Mouse (Mus musculus): Measurements from ENCODE around the gene Zfp276. TPM values are rescaled to one million over a fixed set of nuclear protein-coding genes. Genes with fewer than 3 reads are reported as not detected.
"Not testable (repeated sequence)": the region's sequence is repeated elsewhere in the genome, so short reads cannot be mapped to it uniquely, and the experiment has no call there.

The Zfp276 gene
- 10 to 100 TPM; 26.4 to 29.2 TPM for total RNA-seq (2021)
- long read RNA-seq, experiment 1, full-length matches to known transcripts = 3 of 13 reads
- long read RNA-seq, experiment 1, partial matches to known transcripts = 1 of 13 reads
- long read RNA-seq, experiment 1, other reads (novel, unspliced or antisense) = 9 of 13 reads
- long read RNA-seq, experiment 2, full-length matches to known transcripts = 4 of 36 reads
- long read RNA-seq, experiment 2, partial matches to known transcripts = 2 of 36 reads
- long read RNA-seq, experiment 2, other reads (novel, unspliced or antisense) = 30 of 36 reads

DNA sequence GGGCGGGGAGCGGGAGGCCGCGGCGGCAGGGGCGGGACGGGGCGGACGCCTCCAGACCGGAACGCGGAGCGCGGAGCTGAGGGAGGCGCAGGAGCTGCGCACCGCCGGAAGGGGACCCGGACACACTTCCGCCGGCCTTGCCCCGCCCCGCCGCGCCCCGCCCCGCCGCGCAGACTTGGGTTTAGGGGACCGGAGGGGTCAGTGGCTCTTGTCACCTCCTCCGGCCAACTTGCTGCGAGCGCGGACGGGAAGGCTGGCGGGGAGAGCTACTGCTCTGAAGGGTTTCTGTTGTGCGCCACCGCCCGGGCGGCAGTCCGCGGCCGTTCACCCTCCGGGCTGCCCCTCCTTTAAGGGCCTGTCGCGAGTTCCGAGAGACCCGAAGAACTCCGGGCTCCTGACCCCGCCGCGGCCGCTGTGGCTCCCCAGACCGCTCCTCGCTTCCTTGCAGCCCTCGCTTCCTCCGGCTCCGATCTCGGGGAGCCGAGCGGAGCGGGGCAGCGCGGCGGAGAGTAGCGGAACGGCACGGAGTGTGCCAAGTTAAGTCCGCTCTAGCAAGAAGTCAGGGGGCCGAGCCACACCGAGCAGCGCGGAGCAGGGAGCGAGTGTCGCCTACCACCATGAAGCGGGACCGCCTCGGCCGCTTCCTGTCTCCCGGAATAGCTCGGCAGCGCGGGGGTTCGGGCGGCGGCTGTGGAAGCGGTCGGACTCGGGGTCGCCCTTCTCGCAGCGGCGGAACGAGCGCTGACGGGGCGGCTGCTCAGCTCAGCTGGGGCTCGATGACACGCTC, at the start of gene Zfp276, which contains the start of gene Vps9d1:
Gene Zfp276 (plus strand): TSS at position 97 of the 787 bp plus-strand sequence.
Gene Vps9d1 (minus strand): TSS at position 250 of the 787 bp plus-strand sequence.
- intact Hi-C loops (cut with DNase I) = loop anchor here (1.0 to 10.0 kb wide), 2 partner anchors 19 to 111 kb away; no protein-coding TSS in a partner anchor
- TF ChIP-seq CTCF (IDR thresholded peaks at IDR 0.05) = no peak; the same call in 1 of the 2 replicates
- peak within 1 kb of the TSS; percentile 99 for H3K4me3 ChIP-seq

DNA sequence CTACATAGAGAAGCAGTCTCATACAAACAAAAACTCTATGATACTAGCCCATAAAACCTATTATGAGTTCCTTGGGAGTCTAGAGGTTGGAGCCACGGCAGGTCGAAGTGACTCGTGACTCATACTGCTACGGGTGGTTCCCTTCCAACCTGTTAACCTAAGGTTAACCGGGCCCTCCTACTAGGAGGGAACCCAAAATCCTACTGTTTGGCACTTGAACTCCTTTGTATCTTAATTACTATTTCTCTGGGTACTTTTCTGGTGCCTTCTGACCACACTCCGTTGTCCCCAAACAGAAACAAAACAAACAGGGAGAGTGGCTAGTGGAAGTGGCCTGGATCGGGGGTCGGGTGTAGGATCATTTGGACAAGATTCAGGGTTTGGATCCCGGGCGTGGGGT, 42.1 kb upstream of the Zfp276 start:
- H3K27ac ChIP-seq = peak overlapping the region; percentile 94
- H3K4me3 ChIP-seq = peak overlapping the region; percentile 98
- no peak for TF ChIP-seq CTCF (IDR thresholded peaks at IDR 0.05)
- intact Hi-C loops (cut with DNase I) = no loop called here
- DNase-seq (ENCODE audit: extremely low spot score in 1 of 2, low spot score in 2 of 2) = no peak

More for the DNA sequence above, at the start of gene Zfp276, which contains the start of gene Vps9d1:
- H3K27ac ChIP-seq = peak within 1 kb of the TSS; percentile 98
- DNase-seq (ENCODE audit: extremely low spot score in 1 of 2, low spot score in 2 of 2) = peak; percentile 85 to 88

DNA sequence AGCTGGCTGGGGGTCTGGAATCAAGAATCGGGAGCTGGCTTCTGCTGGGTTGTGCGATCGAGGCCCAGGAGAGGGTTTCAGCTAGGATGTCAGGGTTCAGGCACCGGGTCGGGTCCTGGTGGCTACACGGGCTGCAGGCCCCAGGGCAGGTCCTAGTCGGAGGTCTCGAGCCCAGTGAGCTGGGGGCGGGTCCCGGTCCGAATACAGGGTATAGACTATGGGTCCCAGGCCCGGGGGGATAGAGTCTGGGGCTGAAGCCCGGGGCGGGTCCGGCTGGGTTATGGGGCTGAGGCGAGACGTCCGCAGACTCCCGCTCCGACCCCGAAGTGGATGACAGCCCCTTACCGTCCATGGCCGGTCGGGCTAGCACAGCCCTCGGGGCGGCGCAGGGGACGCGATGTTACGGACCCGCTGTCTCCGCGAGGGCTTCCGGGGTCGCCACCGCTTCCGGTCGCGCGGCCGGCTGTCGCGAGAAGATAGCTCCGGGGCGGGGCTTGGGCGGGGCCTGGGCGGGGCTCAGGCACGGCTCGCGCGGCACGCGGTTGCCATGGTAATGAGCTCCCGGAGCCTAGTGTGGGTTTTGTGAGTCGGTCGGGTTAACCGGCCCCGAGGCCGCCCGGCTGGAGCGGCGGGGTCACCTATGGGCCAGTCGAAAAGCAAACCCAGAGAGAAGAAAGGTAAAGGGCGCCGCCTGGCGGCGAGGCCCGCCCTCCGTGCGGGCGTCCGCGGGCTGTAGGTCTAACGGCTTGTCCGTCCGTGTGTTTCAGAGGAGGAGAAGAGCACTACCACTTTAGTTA, 41.5 kb upstream of the Zfp276 start, which contains the start of the genes Chmp1a and Spata33:
Gene Chmp1a (minus strand): TSS at position 443 of the 797 bp plus-strand sequence.
Gene Spata33 (plus strand): TSS at position 512 of the 797 bp plus-strand sequence.
- peak; percentile 76 for TF ChIP-seq CTCF (IDR thresholded peaks at IDR 0.05)
- peak within 1 kb of the TSS; percentile 98 for H3K4me3 ChIP-seq
- DNase-seq (ENCODE audit: extremely low spot score in 1 of 2, low spot score in 2 of 2) = peak; percentile 84 to 87
- peak within 1 kb of the TSS; percentile 94 for H3K27ac ChIP-seq
- intact Hi-C loops (cut with DNase I) = no loop called here

DNA sequence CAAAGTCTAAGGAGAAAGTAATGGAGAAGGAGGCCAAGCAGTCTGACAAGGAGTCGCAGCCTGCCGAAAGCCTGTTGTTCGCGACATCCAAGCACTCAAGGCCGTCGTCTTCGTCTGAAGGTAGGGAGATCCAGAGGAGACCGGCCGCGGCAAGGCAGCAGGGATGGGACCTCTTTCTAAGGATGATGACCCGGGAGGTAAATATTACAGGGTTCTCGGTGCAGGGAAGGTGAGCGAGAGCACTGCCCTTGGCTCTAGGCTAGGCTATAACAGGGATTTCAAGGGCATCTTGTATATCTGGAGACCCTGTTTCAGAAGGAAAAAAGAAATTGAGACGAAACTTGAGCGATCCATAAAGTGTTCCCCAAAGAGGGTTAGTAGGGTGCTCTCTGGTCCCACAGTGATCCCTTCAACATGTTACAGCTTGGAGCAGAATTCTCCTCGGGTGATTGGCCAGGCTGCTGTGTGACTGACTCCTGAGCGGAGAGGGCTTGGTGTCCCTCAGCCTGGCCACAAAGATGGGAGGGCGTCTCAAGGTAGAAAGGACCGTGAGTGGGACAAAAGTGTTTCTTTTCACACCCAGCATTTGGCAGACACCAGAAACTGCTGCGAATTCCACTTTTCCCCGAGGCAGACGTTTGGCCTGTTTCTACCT, 40.8 kb upstream of the Zfp276 start:
- peak overlapping the region; percentile 98 for H3K4me3 ChIP-seq
- TF ChIP-seq CTCF (IDR thresholded peaks at IDR 0.05) = no peak
- H3K27ac ChIP-seq = peak overlapping the region; percentile 94
- intact Hi-C loops (cut with DNase I) = no loop called here
- no peak for DNase-seq (ENCODE audit: extremely low spot score in 1 of 2, low spot score in 2 of 2)

DNA sequence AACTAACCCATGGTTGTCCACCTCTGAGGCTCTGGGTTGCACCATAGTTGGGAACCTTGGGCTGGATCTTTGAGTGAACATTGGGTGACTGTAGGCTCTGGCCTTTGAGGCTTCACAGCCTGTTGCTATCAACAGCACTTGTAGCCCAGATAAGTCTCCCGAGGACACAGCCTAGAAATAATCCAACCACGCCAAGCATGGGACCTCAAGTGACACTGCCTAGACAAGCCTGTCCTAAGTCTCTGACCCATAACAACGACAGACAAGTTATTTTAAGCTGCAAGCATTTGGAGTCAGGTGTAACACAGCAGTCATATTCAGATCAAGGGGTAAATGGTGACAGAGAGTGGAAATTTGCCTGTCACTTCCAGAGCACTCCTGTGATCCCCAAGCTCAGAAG, 38.6 kb upstream of the Zfp276 start:
- DNase-seq (ENCODE audit: extremely low spot score in 1 of 2, low spot score in 2 of 2) = no peak
- Histone ChIP-seq H3K27ac (no peak overlapping the region), H3K4me3 (no peak overlapping the region)
- TF ChIP-seq CTCF (IDR thresholded peaks at IDR 0.05) = no peak
- intact Hi-C loops (cut with DNase I) = no loop called here

DNA sequence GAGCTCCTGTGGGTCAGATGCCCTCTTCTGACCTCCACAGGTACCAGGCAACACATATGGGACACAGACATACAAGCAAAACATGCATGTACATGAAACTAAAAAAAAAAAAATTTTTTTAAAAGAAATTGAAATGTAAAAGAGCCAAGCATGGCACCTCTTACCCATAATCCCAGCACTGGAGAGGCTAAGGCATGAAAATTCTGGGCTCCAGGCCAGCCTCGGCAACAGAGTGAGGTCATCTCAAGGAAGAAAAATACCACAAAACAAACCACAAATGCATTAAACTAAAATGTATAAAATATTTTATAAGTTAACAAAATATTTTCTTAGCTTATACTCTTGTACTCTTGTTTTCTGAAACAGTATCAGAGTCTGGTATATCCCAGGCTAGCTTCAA, 33.1 kb upstream of the Zfp276 start:
- intact Hi-C loops (cut with DNase I) = no loop called here
- TF ChIP-seq CTCF (IDR thresholded peaks at IDR 0.05) = no peak
- Histone ChIP-seq H3K4me3 (no peak overlapping the region), H3K27ac (no peak overlapping the region)
- DNase-seq (ENCODE audit: extremely low spot score in 1 of 2, low spot score in 2 of 2) = no peak

DNA sequence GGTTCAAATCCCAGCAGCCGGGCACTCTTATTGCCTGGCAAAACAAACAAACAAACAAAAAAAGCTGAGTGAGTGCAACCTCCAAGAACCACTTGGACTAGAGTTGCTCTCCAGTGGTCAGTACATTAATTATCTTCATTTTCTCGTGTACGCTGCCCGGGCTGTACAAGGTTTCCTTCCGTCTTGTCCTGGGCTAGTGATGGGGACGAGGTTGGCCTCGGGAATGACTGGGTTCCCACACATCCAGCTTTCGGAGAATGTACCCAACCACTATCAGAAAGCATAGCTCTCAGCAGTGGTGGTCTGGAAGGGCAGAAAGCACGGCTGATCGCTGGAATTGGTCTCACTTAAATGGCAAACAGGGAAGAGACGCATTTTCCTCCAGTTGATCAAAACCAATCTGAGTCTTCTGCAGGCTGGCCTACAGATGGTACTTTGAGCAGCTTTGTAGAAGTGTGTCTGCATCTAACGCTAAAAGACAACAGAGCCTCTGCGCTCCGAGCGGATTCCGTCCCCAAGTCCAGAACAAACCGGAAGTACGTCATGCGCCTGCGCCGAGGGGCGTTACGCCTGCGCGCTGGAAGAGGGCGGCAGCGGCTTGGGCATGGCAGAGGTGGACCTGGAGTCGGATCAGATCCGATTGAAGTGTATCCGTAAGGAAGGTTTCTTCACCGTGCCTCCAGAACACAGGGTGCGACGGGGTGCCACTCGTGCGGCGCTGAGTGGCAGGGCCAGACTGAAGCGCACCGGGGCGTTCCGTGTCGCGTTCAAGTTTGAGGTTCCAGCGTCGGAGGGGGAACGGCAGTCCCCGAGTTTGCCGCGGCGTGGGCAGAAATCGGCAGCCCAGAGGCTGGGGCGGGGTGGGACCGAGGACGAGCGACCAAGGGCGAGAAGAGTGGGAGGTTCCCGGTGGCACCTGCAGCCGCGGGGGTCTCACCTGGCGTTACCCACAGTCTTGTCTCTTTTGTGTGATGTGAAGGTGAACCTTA, 29.4 kb upstream of the Zfp276 start, which contains the start of gene Cdk10:
Gene Cdk10 (plus strand): TSS at position 565 of the 989 bp plus-strand sequence.
- DNase-seq (ENCODE audit: extremely low spot score in 1 of 2, low spot score in 2 of 2) = peak; percentile 93 to 96
- intact Hi-C loops (cut with DNase I) = no loop called here
- Histone ChIP-seq H3K27ac (peak within 1 kb of the TSS; percentile 91), H3K4me3 (peak within 1 kb of the TSS; percentile 76)
- TF ChIP-seq CTCF (IDR thresholded peaks at IDR 0.05) = no peak

DNA sequence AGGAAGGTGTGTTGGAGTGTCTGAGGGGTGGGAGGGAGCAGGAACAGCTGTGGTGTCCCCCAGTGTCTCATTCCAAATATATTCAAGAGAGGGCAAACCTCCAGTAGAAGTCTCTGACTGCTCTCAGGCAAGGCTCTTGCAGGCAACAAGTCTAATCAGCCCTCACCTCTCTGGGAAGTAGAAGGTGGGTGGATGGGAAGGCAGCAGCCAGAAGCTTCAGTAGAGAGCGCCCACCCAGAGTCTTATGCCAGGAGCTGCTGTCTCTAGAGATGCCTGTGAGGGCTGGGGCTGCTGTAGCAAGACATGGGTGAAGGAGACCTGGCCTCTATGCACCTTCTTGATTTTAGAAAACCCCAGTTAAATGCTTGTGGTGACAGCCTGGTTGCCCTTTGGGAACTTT, 25.6 kb upstream of the Zfp276 start:
- DNase-seq (ENCODE audit: extremely low spot score in 1 of 2, low spot score in 2 of 2) = peak in 1 of 2 experiments; percentile 28
- intact Hi-C loops (cut with DNase I) = no loop called here
- H3K4me3 ChIP-seq = no peak overlapping the region
- peak overlapping the region; percentile 37; the same call in 1 of the 2 replicates for H3K27ac ChIP-seq
- TF ChIP-seq CTCF (IDR thresholded peaks at IDR 0.05) = no peak

DNA sequence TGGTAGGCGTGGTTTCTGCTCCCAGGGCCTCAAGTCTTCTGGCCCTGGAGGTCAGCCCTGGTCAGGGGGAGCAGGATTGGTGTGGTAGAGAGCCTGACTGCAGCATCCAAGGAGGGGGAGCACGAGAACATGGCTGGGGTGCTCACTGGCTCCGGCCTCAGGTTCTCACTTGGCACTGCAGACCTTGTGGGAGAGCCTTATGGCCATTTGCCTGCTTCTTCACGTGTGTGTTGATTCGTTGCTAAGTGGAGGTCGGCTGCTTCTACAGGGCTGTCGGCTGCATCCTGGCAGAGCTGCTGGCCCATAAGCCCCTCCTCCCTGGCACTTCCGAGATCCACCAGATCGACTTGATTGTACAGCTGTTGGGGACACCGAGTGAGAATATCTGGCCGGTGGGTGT, 23.7 kb upstream of the Zfp276 start:
- H3K4me3 ChIP-seq; DNase-seq (ENCODE audit: extremely low spot score in 1 of 2, low spot score in 2 of 2); H3K27ac ChIP-seq; intact Hi-C loops (cut with DNase I): not testable (repeated sequence)

DNA sequence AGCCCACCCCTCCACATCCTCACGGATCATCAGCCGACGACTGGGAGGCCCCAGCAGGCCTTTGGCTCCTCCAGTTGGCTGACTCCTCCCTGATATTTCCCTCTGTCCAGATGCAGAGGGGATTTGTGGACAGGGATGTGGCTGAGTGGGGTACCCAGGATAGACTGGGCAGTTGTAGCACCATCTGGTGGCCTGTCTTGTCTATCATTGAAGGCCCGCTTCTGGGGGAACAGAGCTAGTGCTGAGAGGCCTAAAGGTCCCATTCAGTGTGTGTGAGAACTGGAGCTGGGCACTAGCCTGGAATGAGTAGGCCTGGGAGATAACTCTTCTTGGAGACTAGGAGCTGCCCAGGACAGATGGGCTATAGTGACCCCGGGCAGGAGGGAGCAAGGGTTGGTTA, 22.3 kb upstream of the Zfp276 start:
- Histone ChIP-seq H3K4me3 (no peak overlapping the region), H3K27ac (peak overlapping the region; percentile 93; the same call in 1 of the 2 replicates)
- intact Hi-C loops (cut with DNase I) = no loop called here
- DNase-seq (ENCODE audit: extremely low spot score in 1 of 2, low spot score in 2 of 2) = no peak
- peak; percentile 33; the same call in 1 of the 2 replicates for TF ChIP-seq CTCF (IDR thresholded peaks at IDR 0.05)
